Mouse (Mus musculus): ENCODE results near the gene Dcaf12l2.

Dcaf12l2 gene

DNA sequence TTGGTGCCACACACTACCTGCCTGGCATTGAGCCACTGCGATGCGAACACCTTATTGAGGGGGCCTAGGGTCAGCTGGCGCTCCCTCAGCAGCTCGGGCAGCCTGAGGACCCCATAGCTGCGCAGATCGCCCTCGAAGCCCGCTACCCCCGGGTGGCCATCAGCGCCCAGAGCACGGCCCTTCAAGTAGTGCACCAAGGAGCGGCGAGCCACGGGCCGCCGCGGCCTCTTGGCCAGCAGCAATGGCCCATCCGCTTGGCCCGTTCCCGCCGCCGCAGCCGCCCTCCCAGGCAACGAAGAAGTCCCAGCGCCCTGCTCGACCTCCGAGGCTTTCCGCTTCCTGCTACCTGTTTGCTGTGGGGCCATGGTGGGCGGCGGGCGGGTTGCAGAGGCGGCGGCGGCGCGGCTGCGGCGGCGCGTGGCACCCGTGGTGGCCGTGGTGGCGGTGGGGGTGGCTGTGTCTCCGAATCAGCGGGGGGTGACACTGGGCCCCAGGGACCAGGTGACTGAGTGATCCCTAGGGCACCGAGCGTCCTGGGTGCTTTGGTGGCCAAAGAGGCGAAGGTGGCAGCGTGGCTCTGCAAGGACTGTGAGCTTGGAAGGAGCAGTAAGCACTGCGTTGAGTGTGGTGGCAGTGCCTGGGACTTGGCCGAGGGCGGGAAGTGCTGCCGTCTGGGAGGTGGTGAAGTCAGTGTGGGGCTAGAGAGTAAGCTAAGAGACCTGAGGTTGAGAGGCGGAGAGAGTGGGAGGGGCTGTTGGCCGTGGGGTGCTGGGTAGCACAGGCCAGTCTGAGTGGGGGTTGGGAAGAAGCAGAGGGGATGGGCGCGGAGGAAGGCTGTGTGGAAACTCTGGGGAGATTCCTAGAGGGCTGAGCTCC is at the start of gene Dcaf12l2:
Gene Dcaf12l2, minus strand, starts transcription at position 697 of the 876 bp plus-strand sequence.
- no peak for DNase-seq (ENCODE audit: low read depth, low spot score)

DNA sequence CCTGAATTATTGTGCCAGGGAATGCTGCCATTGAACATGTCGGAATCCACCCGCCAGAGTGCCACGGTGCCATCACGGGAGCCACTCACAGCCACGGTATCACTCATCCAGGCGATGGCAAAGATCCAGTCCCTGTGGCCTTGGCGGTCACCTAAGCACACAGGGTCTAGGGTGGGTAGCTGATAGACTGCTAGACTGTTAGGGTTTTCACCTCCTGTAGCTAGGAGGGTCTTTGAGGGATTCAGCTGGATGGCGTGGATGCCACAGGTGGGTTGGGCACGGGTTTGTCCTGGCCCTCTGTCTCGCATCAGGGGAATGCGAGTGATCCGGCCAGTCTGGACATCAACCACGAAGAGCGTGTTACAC is 879 bp downstream of the Dcaf12l2 start:
- no peak for DNase-seq (ENCODE audit: low read depth, low spot score)
